Mouse (Mus musculus): ENCODE measurements around the gene Ankrd26.
A peak's percentile ranks its signal among the peaks of the same experiment; 100 is the strongest.
"Not testable (repeated sequence)": the region's sequence is repeated elsewhere in the genome, so short reads cannot be mapped to it uniquely, and the experiment has no call there.

Gene Ankrd26

GRCm38 (mm10) chr6:118561745-118562609, at the start of gene Ankrd26:
Gene Ankrd26, minus strand, starts transcription at chr6:118562226.
- peak; percentile 95 for DNase-seq

DNA sequence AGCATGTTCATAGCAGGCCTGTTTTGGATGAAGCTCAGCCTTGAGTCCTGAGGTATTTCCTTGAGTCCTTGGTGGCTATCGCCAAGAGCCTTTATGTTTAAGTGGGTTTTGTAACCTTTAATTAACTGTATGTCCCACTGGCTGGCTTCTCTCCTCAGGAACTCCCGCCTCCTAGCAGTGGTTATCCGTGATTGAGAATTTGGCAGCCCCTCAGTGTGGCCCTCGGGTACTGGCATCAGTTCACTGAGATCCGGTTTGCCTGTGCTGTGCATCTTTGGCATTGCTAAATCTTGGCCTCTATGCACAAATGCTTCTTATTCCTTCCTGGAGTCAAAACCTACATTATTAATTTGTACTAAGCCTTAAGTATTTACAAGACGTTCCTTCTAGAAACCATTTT, 46.9 kb upstream of the Ankrd26 start:
- DNase-seq = no peak

DNA sequence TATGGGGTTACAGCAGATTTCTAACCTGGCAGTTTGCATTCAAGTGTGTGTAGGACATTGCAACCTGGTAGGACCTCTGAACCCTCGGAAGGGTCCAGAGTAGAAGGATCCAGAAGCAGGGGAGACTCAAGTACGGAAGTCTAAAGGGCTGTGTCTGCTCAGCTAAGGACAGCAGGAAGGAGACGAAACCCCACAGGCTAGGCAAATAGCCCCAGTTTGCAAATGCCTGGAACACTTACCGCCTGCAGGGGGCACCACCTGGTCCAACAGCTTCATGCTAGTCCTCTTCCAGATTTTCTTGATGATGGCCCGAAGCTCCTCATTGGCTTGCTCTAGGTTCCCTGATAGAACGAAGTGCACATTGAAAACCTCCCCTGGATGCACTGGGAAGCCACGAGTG, 43.9 kb upstream of the Ankrd26 start:
- no peak for DNase-seq

DNA sequence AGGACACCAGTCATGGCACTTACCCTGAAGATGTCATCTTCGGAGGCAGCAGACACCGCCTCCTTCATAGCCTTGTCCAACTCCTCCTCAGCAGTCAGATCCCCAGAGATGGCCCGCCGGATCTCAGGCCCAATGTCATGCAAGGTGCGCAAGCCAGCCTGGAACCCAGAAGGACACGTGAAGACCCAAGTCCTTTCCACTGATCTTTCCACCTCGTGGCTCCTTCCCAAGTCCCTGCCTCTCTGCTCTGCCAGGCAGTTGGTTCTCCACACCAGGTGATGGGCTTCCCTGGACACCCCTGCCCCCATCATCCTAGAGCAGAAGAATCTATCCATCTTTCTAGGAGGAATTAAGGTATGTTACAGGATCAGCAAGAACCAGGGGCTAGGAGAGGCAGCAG, 41.8 kb upstream of the Ankrd26 start:
- no peak for DNase-seq

GRCm38 (mm10) chr6:118595681-118596055, 33.6 kb upstream of the Ankrd26 start:
- DNase-seq = no peak

- DNase-seq = no peak
Measured at GRCm38 (mm10) chr6:118594833-118595680, 33.0 kb upstream of the Ankrd26 start.

DNA sequence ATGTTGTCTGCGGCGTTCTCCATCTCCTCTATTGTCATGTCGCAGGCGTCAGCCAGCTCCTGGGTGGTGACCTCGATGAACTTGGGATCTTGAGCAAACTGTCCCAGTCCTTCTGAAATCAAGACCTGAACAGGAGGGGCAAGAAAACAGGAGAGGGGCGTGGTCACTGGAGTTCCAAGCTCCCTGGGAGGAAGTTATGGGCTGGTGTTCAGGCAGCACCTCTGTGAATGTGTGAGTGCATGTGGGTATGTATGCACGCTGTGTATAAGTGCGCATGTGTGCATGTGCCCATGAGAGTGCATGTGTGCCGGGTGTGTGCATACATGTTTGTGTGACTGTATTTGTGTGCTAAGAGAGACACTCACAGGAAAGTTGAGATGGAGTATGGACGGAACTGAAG, 32.0 kb upstream of the Ankrd26 start:
- DNase-seq = no peak

- DNase-seq = peak; percentile 55
Measured at GRCm38 (mm10) chr6:118593377-118594061, 31.5 kb upstream of the Ankrd26 start.

GRCm38 (mm10) chr6:118592662-118593376, 30.8 kb upstream of the Ankrd26 start:
- DNase-seq = no peak

GRCm38 (mm10) chr6:118578741-118579140, 16.7 kb upstream of the Ankrd26 start:
- not testable (repeated sequence) for DNase-seq

GRCm38 (mm10) chr6:118574351-118574750, 12.3 kb upstream of the Ankrd26 start:
- DNase-seq = peak; percentile 8

DNA sequence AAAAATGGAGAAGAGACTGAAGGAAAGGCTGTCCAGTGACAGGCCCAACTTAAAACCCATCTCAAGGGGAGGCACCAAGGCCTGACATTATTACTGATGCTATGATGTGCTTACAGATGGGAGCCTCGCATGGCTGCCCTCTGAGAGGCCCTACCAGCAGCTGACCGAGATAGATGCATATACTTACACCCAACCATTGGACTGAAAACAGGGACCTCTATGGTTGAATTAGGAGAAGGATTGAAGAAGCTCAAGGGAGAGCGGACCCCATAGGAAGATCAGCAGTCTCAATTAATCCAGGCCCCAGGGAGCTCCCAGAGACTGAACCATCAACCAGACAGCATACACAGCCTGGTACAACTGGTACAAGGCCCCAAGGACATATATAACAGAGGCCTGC, 5.8 kb upstream of the Ankrd26 start:
- no peak for DNase-seq

- DNase-seq = no peak
Measured at GRCm38 (mm10) chr6:118561225-118561624, 801 bp downstream of the Ankrd26 start.

- no peak for DNase-seq
Measured at GRCm38 (mm10) chr6:118538627-118539026, 23.4 kb downstream of the Ankrd26 start.

DNA sequence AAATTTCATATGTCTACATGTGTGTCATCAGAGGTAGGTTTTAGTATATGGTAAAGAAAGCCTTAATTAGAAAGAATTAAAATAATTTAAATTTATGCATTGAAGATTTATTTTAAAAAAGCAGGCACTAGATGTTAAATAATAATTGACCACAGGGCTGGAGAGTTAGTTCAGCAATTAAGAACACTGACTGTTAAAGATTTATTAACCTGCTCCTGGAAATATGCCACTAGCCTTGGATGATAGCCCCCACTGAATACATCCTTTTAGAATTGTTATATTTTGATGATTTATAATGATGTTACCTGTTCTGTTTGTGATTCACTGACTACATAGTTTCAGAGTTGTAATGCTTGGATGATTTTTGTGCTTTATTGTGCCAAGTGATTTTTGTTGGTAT, 24.8 kb downstream of the Ankrd26 start:
- not testable (repeated sequence) for DNase-seq

DNA sequence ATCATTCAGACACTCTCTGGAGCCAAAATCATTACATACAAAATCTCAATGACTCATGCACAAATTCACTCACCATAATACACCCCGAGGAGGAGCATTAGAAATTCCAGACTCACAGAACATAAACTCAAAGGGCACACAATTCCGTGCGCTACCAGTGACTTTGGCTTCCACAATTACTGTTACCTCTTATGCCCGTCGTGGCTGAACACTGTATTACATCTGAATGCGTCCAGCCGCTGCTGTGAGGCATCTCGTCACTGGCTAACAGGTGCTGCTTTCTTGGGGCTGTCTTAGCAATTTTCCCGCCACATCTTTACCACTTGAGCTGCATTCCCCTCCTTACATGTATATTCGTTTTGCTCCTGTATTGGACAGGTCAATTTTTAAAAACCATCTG, 26.7 kb downstream of the Ankrd26 start:
- no peak for DNase-seq

DNA sequence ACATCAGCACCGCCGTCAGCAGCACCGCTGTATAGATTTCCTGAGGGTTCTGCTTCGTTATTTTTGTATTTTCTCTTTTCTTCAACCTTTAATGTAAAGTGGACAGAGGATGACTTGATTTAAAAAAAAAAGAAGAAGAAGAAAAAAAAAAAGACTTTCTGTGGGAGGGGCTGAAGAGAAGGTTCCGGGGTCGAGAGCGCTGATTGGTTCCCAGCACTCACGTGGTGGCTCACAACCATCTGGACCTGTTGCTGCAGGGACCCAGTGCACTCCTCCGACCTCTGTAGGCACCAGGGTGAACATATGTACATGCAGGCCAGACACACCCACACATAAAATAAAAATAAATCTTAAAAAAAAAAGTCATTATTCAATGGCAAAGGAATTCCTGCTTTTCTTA, 28.6 kb downstream of the Ankrd26 start:
- no peak for DNase-seq

DNA sequence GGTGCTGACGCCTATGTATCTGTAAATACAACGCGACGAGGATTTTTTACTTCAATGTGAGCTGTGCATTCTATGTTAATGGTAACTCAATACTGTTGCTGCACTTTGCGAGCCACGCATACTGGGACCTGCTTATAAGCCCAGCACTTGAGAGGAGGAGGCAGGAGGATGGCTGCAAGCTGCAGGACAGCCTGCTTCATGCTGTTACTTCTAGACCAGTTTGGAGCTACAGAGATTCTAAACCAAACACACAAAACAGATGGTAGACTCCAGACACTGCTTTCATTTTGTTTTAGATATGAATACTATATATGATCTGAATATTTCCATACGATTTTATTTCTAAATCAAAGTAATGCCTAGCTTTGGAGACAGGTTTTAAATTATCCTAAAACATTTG, 41.4 kb downstream of the Ankrd26 start:
- no peak for DNase-seq

GRCm38 (mm10) chr6:118513335-118514012, 48.6 kb downstream of the Ankrd26 start:
- no peak for DNase-seq

- DNase-seq = no peak
Measured at GRCm38 (mm10) chr6:118499010-118499409, 63.0 kb downstream of the Ankrd26 start.

GRCm38 (mm10) chr6:118482125-118482524, 79.9 kb downstream of the Ankrd26 start:
- DNase-seq = no peak

All from kidney, adult 18-20 months (tissue).